Mouse (Mus musculus) hindbrain, embryonic 14.5 days (tissue): ENCODE measurements around the gene Slc7a8. TPM values are rescaled to one million over a fixed set of nuclear protein-coding genes. Genes with fewer than 3 reads are reported as not detected.
"Not testable (repeated sequence)": the region's sequence is repeated elsewhere in the genome, so short reads cannot be mapped to it uniquely, and the experiment has no call there.

ENCODE experiments used
- ATAC-seq: fragments of 200-750 bp; cut with Nextera tagmentation; 2 replicates; pipeline ENCODE4 v1.8.0; 2017; ENCODE audit warnings: moderate number of reproducible peaks, mild to moderate bottlenecking, moderate TSS enrichment, moderate library complexity; ENCODE audit not compliant: low FRiP score
- DNase-seq: peaks from one replicate; pipeline ENCODE4 v3.0.0-alpha.2; 2015; ENCODE audit warnings: low spot score
- H3K27ac ChIP-seq: fragments of 300-500 bp; sonication (generic); 2 replicates; pipeline ENCODE4 v1.5.1; 2014; ENCODE audit warnings: mild to moderate bottlenecking, moderate library complexity
- H3K27me3 ChIP-seq: fragments of 300-500 bp; sonication (generic); 2 replicates; pipeline ENCODE4 v1.6.1; 2014; ENCODE audit warnings: mild to moderate bottlenecking, low read length, mixed read lengths; ENCODE audit not compliant: control insufficient read depth, insufficient read depth
- H3K36me3 ChIP-seq: fragments of 300-500 bp; sonication (generic); replicated peaks from 2 replicates; pipeline ENCODE4 v1.6.1; 2014; ENCODE audit not compliant: control insufficient read depth, insufficient read depth
- H3K4me1 ChIP-seq: fragments of 300-500 bp; sonication (generic); replicated peaks from 2 replicates; pipeline ENCODE4 v1.6.1; 2014; ENCODE audit warnings: antibody characterized with exemption, low read length, mixed read lengths; ENCODE audit not compliant: control insufficient read depth, insufficient read depth
- H3K4me2 ChIP-seq: fragments of 300-500 bp; sonication (generic); replicated peaks from 2 replicates; pipeline ENCODE4 v1.6.1; 2014; ENCODE audit warnings: mild to moderate bottlenecking, moderate library complexity
- H3K4me3 ChIP-seq: fragments of 300-500 bp; sonication (generic); replicated peaks from 2 replicates; pipeline ENCODE4 v1.5.1; 2014; ENCODE audit warnings: mild to moderate bottlenecking, low read length
- H3K9ac ChIP-seq: fragments of 300-500 bp; sonication (generic); 2 replicates; pipeline ENCODE4 v1.6.1; 2014
- H3K9me3 ChIP-seq: fragments of 300-500 bp; sonication (generic); 2 replicates; pipeline ENCODE4 v1.6.1; 2016; ENCODE audit warnings: low read length; ENCODE audit not compliant: control insufficient read depth
- WGBS: fragments of 180-500 bp; shearing (Covaris S2); extraction: QIAGEN DNeasy Blood & Tissue Kit; methylation state at CpG from one replicate; pipeline ENCODE4 v1.1.7; 2014; 5-methylcytosine and 5-hydroxymethylcytosine counted together
- polyA plus RNA-seq: library from polyadenylated mRNA; unstranded; fragments of >200 nt; fragmentation: Nextera tagmentation; extraction: Ambion mirVana; gene quantifications from 2 replicates; pipeline ENCODE4 v1.2.1, GENCODE M21; 2014

Gene Slc7a8
- polyA plus RNA-seq, 1 experiment from 2014 or later, result 9.8 TPM

- H3K9me3 ChIP-seq, result no peaks in the 10 kb centered on the region
- no peak overlapping the region for H3K27ac ChIP-seq
- no peak overlapping the region for H3K9ac ChIP-seq
- ATAC-seq, result no peak
- H3K4me3 ChIP-seq, result no peak overlapping the region
- no peaks in the 10 kb centered on the region for H3K36me3 ChIP-seq
- no peaks in the 10 kb centered on the region for H3K4me1 ChIP-seq
- 96% methylated on average over 5 of the region's 5 CpGs for WGBS
- H3K4me2 ChIP-seq, result no peak overlapping the region
- H3K27me3 ChIP-seq, result no peaks in the 10 kb centered on the region
- no peak for DNase-seq
These were observed 11.4 kb downstream of the Slc7a8 start for GRCm38 (mm10) chr14:54770373-54770772.

GRCm38 (mm10) chr14:54769068-54769425, 12.7 kb downstream of the Slc7a8 start:
- Histone ChIP-seq H3K4me1 (no peaks in the 10 kb centered on the region), H3K27me3 (no peaks in the 10 kb centered on the region), H3K9me3 (no peaks in the 10 kb centered on the region), H3K4me2 (no peak overlapping the region), H3K27ac (no peak overlapping the region), H3K9ac (no peak overlapping the region), H3K4me3 (no peak overlapping the region), H3K36me3 (no peaks in the 10 kb centered on the region)
- WGBS, result 93% methylated on average over 5 of the region's 5 CpGs
- ATAC-seq (no peak), DNase-seq (no peak)

- H3K4me2 ChIP-seq, result no peak overlapping the region
- H3K36me3 ChIP-seq, result no peaks in the 10 kb centered on the region
- DNase-seq (no peak), ATAC-seq (no peak)
- H3K27me3 ChIP-seq, result no peaks in the 10 kb centered on the region
- WGBS, result 88% methylated on average over 10 of the region's 10 CpGs
- no peak overlapping the region for H3K9ac ChIP-seq
- no peak overlapping the region for H3K27ac ChIP-seq
- H3K4me1 ChIP-seq, result no peaks in the 10 kb centered on the region
- no peaks in the 10 kb centered on the region for H3K9me3 ChIP-seq
- H3K4me3 ChIP-seq, result no peak overlapping the region
These were observed 13.3 kb downstream of the Slc7a8 start for GRCm38 (mm10) chr14:54768314-54769067.

GRCm38 (mm10) chr14:54766937-54767336, 14.8 kb downstream of the Slc7a8 start:
- not testable (repeated sequence) for H3K9ac ChIP-seq, H3K36me3 ChIP-seq, H3K4me1 ChIP-seq, DNase-seq, H3K4me3 ChIP-seq, H3K27ac ChIP-seq, H3K4me2 ChIP-seq, ATAC-seq, H3K27me3 ChIP-seq, H3K9me3 ChIP-seq
- 91% methylated on average over 4 of the region's 7 CpGs for WGBS

- Histone ChIP-seq H3K4me3 (no peak overlapping the region), H3K36me3 (no peaks in the 10 kb centered on the region), H3K4me2 (no peak overlapping the region), H3K4me1 (peaks cover 9% of the 10 kb centered on the region), H3K27me3 (no peaks in the 10 kb centered on the region), H3K27ac (no peak overlapping the region), H3K9ac (no peak overlapping the region), H3K9me3 (no peaks in the 10 kb centered on the region)
- DNase-seq (no peak), ATAC-seq (0 out of 2 replicates have a peak, but pooled peaks have one; percentile 17)
- WGBS, result 83% methylated on average over 6 of the region's 6 CpGs
These were observed 25.4 kb downstream of the Slc7a8 start for GRCm38 (mm10) chr14:54756382-54756781.

GRCm38 (mm10) chr14:54754602-54755018, 27.1 kb downstream of the Slc7a8 start:
- Histone ChIP-seq H3K4me2 (no peak overlapping the region), H3K27me3 (no peaks in the 10 kb centered on the region), H3K4me3 (no peak overlapping the region), H3K36me3 (no peaks in the 10 kb centered on the region), H3K27ac (peak overlapping the region; percentile 62), H3K4me1 (peaks cover 9% of the 10 kb centered on the region), H3K9ac (no peak overlapping the region), H3K9me3 (no peaks in the 10 kb centered on the region)
- DNase-seq (peak; percentile 34), ATAC-seq (no peak)
- WGBS, result 24% methylated on average over 6 of the region's 6 CpGs

- 73% methylated on average over 13 of the region's 14 CpGs for WGBS
- DNase-seq, result no peak
These were observed 27.7 kb downstream of the Slc7a8 start for GRCm38 (mm10) chr14:54753986-54754601.

GRCm38 (mm10) chr14:54752938-54753337, 28.8 kb downstream of the Slc7a8 start:
- Histone ChIP-seq H3K27ac (no peak overlapping the region), H3K9me3 (no peaks in the 10 kb centered on the region), H3K9ac (no peak overlapping the region), H3K4me3 (no peak overlapping the region), H3K4me1 (peaks cover 9% of the 10 kb centered on the region), H3K27me3 (no peaks in the 10 kb centered on the region), H3K4me2 (no peak overlapping the region), H3K36me3 (no peaks in the 10 kb centered on the region)
- 89% methylated on average over 6 of the region's 6 CpGs for WGBS
- DNase-seq (no peak), ATAC-seq (no peak)

More at GRCm38 (mm10) chr14:54753986-54754601, 27.7 kb downstream of the Slc7a8 start:
- H3K4me1 ChIP-seq, result peaks cover 9% of the 10 kb centered on the region
- no peak overlapping the region for H3K9ac ChIP-seq
- no peak for ATAC-seq
- H3K4me3 ChIP-seq, result no peak overlapping the region
- no peaks in the 10 kb centered on the region for H3K36me3 ChIP-seq
- no peaks in the 10 kb centered on the region for H3K9me3 ChIP-seq
- no peak overlapping the region for H3K4me2 ChIP-seq
- no peaks in the 10 kb centered on the region for H3K27me3 ChIP-seq
- no peak overlapping the region for H3K27ac ChIP-seq

- no peak overlapping the region for H3K4me3 ChIP-seq
- H3K9me3 ChIP-seq, result no peaks in the 10 kb centered on the region
- no peak overlapping the region for H3K27ac ChIP-seq
- ATAC-seq (no peak), DNase-seq (no peak)
- H3K27me3 ChIP-seq, result no peaks in the 10 kb centered on the region
- WGBS, result 91% methylated on average over 1 of the region's 1 CpGs
- no peaks in the 10 kb centered on the region for H3K36me3 ChIP-seq
- no peak overlapping the region for H3K4me2 ChIP-seq
- H3K9ac ChIP-seq, result no peak overlapping the region
- H3K4me1 ChIP-seq, result peaks cover 9% of the 10 kb centered on the region
These were observed 30.0 kb downstream of the Slc7a8 start for GRCm38 (mm10) chr14:54751768-54752167.
